Mouse (Mus musculus): ENCODE measurements around the gene Xpc.

GRCm38 (mm10) chr6:91541276-91541675 is 25.6 kb upstream of the Xpc start:
- TF ChIP-seq CTCF (IDR thresholded peaks at IDR 0.05; ENCODE audit: low read depth, low read length) (no peak), POLR2A (IDR thresholded peaks at IDR 0.05; ENCODE audit: borderline replicate concordance, low read depth, low read length) (no peak)
